Mouse (Mus musculus) thymus, adult 2 months (tissue): Measurements from ENCODE around the gene Cars.

ENCODE experiments used
- CTCF ChIP-seq: fragments of 200-500 bp; IDR thresholded peaks from 2 replicates; pipeline ENCODE4 v1.5.1; 2012; ENCODE audit warnings: mild to moderate bottlenecking, control low read depth, low read length, moderate library complexity, borderline replicate concordance; ENCODE audit not compliant: control insufficient read depth, poor library complexity, insufficient read depth; ENCODE audit errors: extremely low read depth
- POLR2A ChIP-seq: fragments of 200-500 bp; IDR thresholded peaks from 2 replicates; pipeline ENCODE4 v1.6.1; 2012; ENCODE audit warnings: mild to moderate bottlenecking, low read length, control low read depth, moderate library complexity; ENCODE audit not compliant: control insufficient read depth, poor library complexity, insufficient read depth; ENCODE audit errors: extremely low read depth

DNA sequence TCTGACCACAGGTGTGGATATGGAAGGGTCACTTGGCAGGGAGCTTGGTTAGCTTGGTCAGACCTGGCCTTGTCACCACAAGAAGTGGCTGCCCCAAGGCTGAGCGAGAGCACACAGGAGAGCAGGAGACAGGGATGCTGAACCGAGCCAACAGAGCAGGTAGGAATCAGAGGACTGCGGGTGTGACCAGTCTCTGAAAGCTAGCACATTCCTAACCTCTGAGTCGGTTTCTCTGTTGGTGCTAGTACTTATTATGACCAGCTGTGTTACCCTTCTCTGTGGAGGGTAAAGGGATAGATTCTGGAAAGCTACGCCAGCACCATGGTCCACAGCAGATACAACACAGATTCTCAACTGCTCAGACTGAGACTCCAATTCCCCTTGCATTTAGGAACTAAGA lies 36.1 kb downstream of the Cars start:
- TF ChIP-seq CTCF (no peak), POLR2A (no peak)
